9 mouse cellular contexts compared by ENCODE assay signal in the genomic region with DNA sequence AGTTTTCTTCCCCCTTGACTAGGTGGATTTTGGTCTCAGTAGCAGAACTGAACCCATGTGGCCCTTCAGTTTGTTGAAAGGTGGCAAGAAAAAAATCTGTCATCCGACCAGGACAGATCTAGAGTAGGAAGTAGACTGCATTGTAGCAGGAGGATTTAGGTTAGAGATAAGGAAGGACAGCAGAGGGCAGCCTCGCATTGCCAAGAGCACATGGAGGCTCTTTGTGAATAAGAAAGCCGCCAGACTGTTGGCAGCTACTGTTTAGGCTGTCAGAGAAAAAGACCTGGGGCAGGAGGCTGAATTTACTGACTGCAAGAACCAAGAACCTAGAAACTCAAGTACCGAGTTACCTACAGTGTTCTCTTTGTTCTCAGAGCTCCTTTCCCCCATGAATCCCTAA. TPM values are rescaled to one million over a fixed set of nuclear protein-coding genes. Genes with fewer than 3 reads are reported as not detected.
DNase-seq lines count a peak whose midpoint lies in the region; ATAC-seq lines count a peak whose summit lies in the region.
"Had no signal": no experiment of that assay in that cellular context is flagged by ENCODE, and none has a peak within 500 bp of the region (broad histone marks: within the 10 kb centered on the region; RNA-seq: fewer than 3 reads in every experiment).

No protein-coding gene starts in this region.

- no peaks in the 10 kb centered on the region for H3K4me1 ChIP-seq in neural tube, embryonic 11.5 days (ENCODE audit: control insufficient read depth, insufficient read depth, low read length)
- H3K4me1 ChIP-seq in hindbrain, embryonic 15.5 days (replicated peaks), result peaks cover 6% of the 10 kb centered on the region

- H3K9ac ChIP-seq in neural tube, embryonic 11.5 days (ENCODE audit: low read length), result no peak overlapping the region
- no peak overlapping the region for H3K9ac ChIP-seq in hindbrain, embryonic 15.5 days
- H3K9ac ChIP-seq: lung, embryonic 15.5 days had no signal

- H3K4me2 ChIP-seq in neural tube, embryonic 11.5 days (ENCODE audit: low read depth), result no peak overlapping the region
- H3K4me2 ChIP-seq in hindbrain, embryonic 15.5 days, result no peak overlapping the region
- H3K4me2 ChIP-seq: lung, embryonic 15.5 days had no signal

- H3K27ac ChIP-seq in neural tube, embryonic 11.5 days (ENCODE audit: low read depth, low read length), result no peak overlapping the region
- H3K27ac ChIP-seq in hindbrain, embryonic 15.5 days (replicated peaks), result peak overlapping the region; percentile 61
- H3K27ac ChIP-seq: lung, embryonic 15.5 days had no signal

- ATAC-seq in neural tube, embryonic 11.5 days (ENCODE audit: insufficient read depth, low FRiP score, low TSS enrichment), result no peak
- ATAC-seq in hindbrain, embryonic 15.5 days (ENCODE audit: low FRiP score, low read depth), result no peak
- ATAC-seq in monocyte, adult 5-6 weeks (replicated peaks; ENCODE audit: insufficient number of reproducible peaks, low FRiP score, low TSS enrichment, poor library complexity, severe bottlenecking), result no peak

- 31% methylated on average over 4 of the region's 4 CpGs for WGBS in neural tube, embryonic 11.5 days
- WGBS in hindbrain, embryonic 15.5 days, result 20% methylated on average over 4 of the region's 4 CpGs

- no peaks in the 10 kb centered on the region for H3K9me3 ChIP-seq in neural tube, embryonic 11.5 days (ENCODE audit: control insufficient read depth, low read length)
- H3K9me3 ChIP-seq in hindbrain, embryonic 15.5 days, result no peaks in the 10 kb centered on the region
- H3K9me3 ChIP-seq: lung, embryonic 15.5 days had no signal

- no peak overlapping the region for H3K4me3 ChIP-seq in neural tube, embryonic 11.5 days (ENCODE audit: low read depth, low read length)
- H3K4me3 ChIP-seq in hindbrain, embryonic 15.5 days, result no peak overlapping the region
- H3K4me3 ChIP-seq: lung, embryonic 15.5 days had no signal

- H3K36me3 ChIP-seq in neural tube, embryonic 11.5 days (ENCODE audit: control insufficient read depth, insufficient read depth, low read length), result no peaks in the 10 kb centered on the region; the same call in 1 of the 2 replicates
- H3K36me3 ChIP-seq in hindbrain, embryonic 15.5 days, result no peaks in the 10 kb centered on the region
- H3K36me3 ChIP-seq: lung, embryonic 15.5 days had no signal

- DNase-seq in cerebellum, postnatal 14 days, result peak; percentile 72
- no peak for DNase-seq in cerebellum, adult 11-12 months
- peak; percentile 42 for DNase-seq in neural tube, embryonic 11.5 days (ENCODE audit: low spot score)
- DNase-seq in neural tube, embryonic 10.5 days (ENCODE audit: extremely low spot score, low spot score), result no peak
- DNase-seq in right cerebral cortex, postnatal 4 days, result peak; percentile 39
- DNase-seq in kidney, postnatal 25 days, result no peak

- H3K27me3 ChIP-seq in neural tube, embryonic 11.5 days (ENCODE audit: control insufficient read depth, insufficient read depth, low read length), result no peaks in the 10 kb centered on the region
- H3K27me3 ChIP-seq in hindbrain, embryonic 15.5 days, result no peaks in the 10 kb centered on the region
- H3K27me3 ChIP-seq: lung, embryonic 15.5 days had no signal

RNA-seq across cellular contexts. Expression of a gene that starts 47.0 kb away (rescaled TPM):
- polyA plus RNA-seq in neural tube, embryonic 11.5 days (2014; fragmentation: Nextera tagmentation; extraction: Ambion mirVana), result 0.74 and 1.3 TPM in 2 replicates
- polyA plus RNA-seq in hindbrain, embryonic 15.5 days (2015; fragmentation: Nextera tagmentation; extraction: Ambion mirVana), result 1.0 and 1.2 TPM in 2 replicates
- 0.67 to 1.2 TPM (median 0.75 TPM) in 3 replicates for total RNA-seq in monocyte, adult 5-6 weeks (2017)

Comparison
In these comparisons a context has a peak if more than half of its experiments do, and no peak if none do; other contexts are left out.
1. DNase-seq: peak in cerebellum, postnatal 14 days (2 of 2), neural tube, embryonic 11.5 days (single experiment) and right cerebral cortex, postnatal 4 days (single experiment); none in cerebellum, adult 11-12 months (single experiment), neural tube, embryonic 10.5 days (single experiment) and kidney, postnatal 25 days (0 of 2).